Mouse (Mus musculus) G1E (cell line): Measurements from ENCODE around the gene Acot1.
"Not testable (repeated sequence)": the region's sequence is repeated elsewhere in the genome, so short reads cannot be mapped to it uniquely, and the experiment has no call there.

Experiments
- CTCF ChIP-seq: IDR thresholded peaks from 2 replicates; pipeline ENCODE4 v1.5.1; 2012; ENCODE audit warnings: low read depth, low read length, inconsistent platforms, mixed read lengths
- GATA2 ChIP-seq: IDR thresholded peaks from 2 replicates; pipeline ENCODE4 v1.6.1; 2012; ENCODE audit warnings: low read depth, low read length, inconsistent platforms, borderline replicate concordance
- POLR2AphosphoS5 ChIP-seq: IDR thresholded peaks from 2 replicates; pipeline ENCODE4 v1.6.1; 2012; ENCODE audit warnings: low read depth, low read length, inconsistent platforms; ENCODE audit not compliant: insufficient replicate concordance
- TAL1 ChIP-seq: conservative IDR thresholded peaks from 2 replicates; pipeline ENCODE4 v1.6.1; 2012; ENCODE audit warnings: low read depth, low read length, inconsistent platforms, mixed read lengths

DNA sequence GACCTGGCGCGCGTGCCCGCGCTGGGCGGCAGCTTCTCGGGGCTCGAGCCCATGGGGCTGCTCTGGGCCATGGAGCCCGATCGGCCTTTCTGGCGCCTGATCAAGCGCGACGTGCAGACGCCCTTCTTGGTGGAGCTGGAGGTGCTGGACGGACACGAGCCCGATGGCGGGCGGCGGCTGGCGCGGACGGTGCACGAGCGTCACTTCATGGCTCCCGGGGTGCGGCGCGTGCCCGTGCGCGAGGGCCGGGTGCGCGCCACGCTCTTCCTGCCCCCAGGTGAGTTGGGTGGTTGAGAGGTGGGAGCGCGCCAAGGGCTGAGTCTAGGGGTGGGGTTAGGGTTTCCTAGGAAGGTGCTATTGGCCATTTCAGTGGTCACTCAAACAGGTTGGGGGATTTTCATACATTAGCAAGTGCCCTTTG is 29.4 kb downstream of the Acot1 start, which contains the start of gene Gm49366:
- not testable (repeated sequence) for TF ChIP-seq CTCF, POLR2AphosphoS5, TAL1, GATA2
